Mouse (Mus musculus) heart, embryonic 15.5 days (tissue): ENCODE data around the gene B4galnt2. TPM values are rescaled to one million over a fixed set of nuclear protein-coding genes. Genes with fewer than 3 reads are reported as not detected.
A peak's percentile ranks its signal among the peaks of the same experiment; 100 is the strongest.
"Not testable (repeated sequence)": the region's sequence is repeated elsewhere in the genome, so short reads cannot be mapped to it uniquely, and the experiment has no call there.

Source experiments
- ATAC-seq: fragments of 200-750 bp; cut with Nextera tagmentation; replicated peaks from 2 replicates; pipeline ENCODE4 v1.8.0; 2017; ENCODE audit warnings: low read depth, moderate TSS enrichment; ENCODE audit not compliant: insufficient number of reproducible peaks, insufficient read depth, low FRiP score
- H3K27ac ChIP-seq: fragments of 300-500 bp; sonication (generic); 2 replicates; pipeline ENCODE4 v1.5.1; 2015; ENCODE audit warnings: mild to moderate bottlenecking, inconsistent platforms
- H3K27me3 ChIP-seq: fragments of 300-500 bp; sonication (generic); 2 replicates; pipeline ENCODE4 v1.6.1; 2015; ENCODE audit warnings: inconsistent platforms
- H3K36me3 ChIP-seq: fragments of 300-500 bp; sonication (generic); 2 replicates; pipeline ENCODE4 v1.6.1; 2015; ENCODE audit warnings: mild to moderate bottlenecking, inconsistent platforms
- H3K4me1 ChIP-seq: fragments of 300-500 bp; sonication (generic); replicated peaks from 2 replicates; pipeline ENCODE4 v1.6.1; 2015; ENCODE audit warnings: inconsistent platforms
- H3K4me2 ChIP-seq: fragments of 300-500 bp; sonication (generic); 2 replicates; pipeline ENCODE4 v1.6.1; 2015; ENCODE audit warnings: inconsistent platforms, mild to moderate bottlenecking, moderate library complexity
- H3K4me3 ChIP-seq: fragments of 300-500 bp; sonication (generic); 2 replicates; pipeline ENCODE4 v1.5.1; 2015; ENCODE audit warnings: mild to moderate bottlenecking, inconsistent platforms
- H3K9ac ChIP-seq: fragments of 300-500 bp; sonication (generic); 2 replicates; pipeline ENCODE4 v1.6.1; 2015; ENCODE audit warnings: mild to moderate bottlenecking, inconsistent platforms
- H3K9me3 ChIP-seq: fragments of 300-500 bp; sonication (generic); replicated peaks from 2 replicates; pipeline ENCODE4 v1.6.1; 2016; ENCODE audit warnings: inconsistent platforms
- WGBS: fragments of 180-500 bp; shearing (Covaris S2); methylation state at CpG from one replicate; pipeline ENCODE4 v1.1.7; 2015; ENCODE audit warnings: mixed read lengths; 5-methylcytosine and 5-hydroxymethylcytosine counted together
- polyA plus RNA-seq: library from polyadenylated mRNA; unstranded; fragments of >200 nt; fragmentation: Nextera tagmentation; extraction: Ambion mirVana; gene quantifications from 2 replicates; pipeline ENCODE4 v1.2.1, GENCODE M21; 2015

B4galnt2 gene
- polyA plus RNA-seq, 1 experiment from 2014 or later, result 0.23 TPM

GRCm38 (mm10) chr11:95925976-95926375 is 11.3 kb upstream of the B4galnt2 start:
- ATAC-seq, result no peak
- Histone ChIP-seq H3K4me2 (no peak overlapping the region), H3K27ac (no peak overlapping the region), H3K4me1 (no peaks in the 10 kb centered on the region), H3K9me3 (0 out of 2 replicates have a peak, but pooled peaks cover 3% of the 10 kb centered on the region), H3K9ac (no peak overlapping the region), H3K27me3 (peaks cover 20% of the 10 kb centered on the region), H3K36me3 (no peaks in the 10 kb centered on the region), H3K4me3 (no peak overlapping the region)
- 94% methylated on average over 5 of the region's 5 CpGs for WGBS

GRCm38 (mm10) chr11:95924215-95924614 is 9.5 kb upstream of the B4galnt2 start:
- H3K9me3 ChIP-seq, result 0 out of 2 replicates have a peak, but pooled peaks cover 3% of the 10 kb centered on the region
- WGBS, result 35% methylated on average over 2 of the region's 2 CpGs
- H3K36me3 ChIP-seq, result no peaks in the 10 kb centered on the region
- no peak for ATAC-seq
- H3K27me3 ChIP-seq, result peaks cover 28% of the 10 kb centered on the region
- no peak overlapping the region for H3K4me2 ChIP-seq
- H3K27ac ChIP-seq, result no peak overlapping the region
- no peak overlapping the region for H3K9ac ChIP-seq
- H3K4me3 ChIP-seq, result no peak overlapping the region
- H3K4me1 ChIP-seq, result no peaks in the 10 kb centered on the region

- not testable (repeated sequence) for H3K4me3 ChIP-seq, H3K4me1 ChIP-seq, H3K9ac ChIP-seq, H3K4me2 ChIP-seq, H3K36me3 ChIP-seq, ATAC-seq, H3K9me3 ChIP-seq, H3K27ac ChIP-seq
- H3K27me3 ChIP-seq, result peaks cover 28% of the 10 kb centered on the region
- WGBS, result 3% methylated on average over 4 of the region's 6 CpGs
These were observed 8.8 kb upstream of the B4galnt2 start for GRCm38 (mm10) chr11:95923477-95923876.

GRCm38 (mm10) chr11:95921991-95922621 is 7.4 kb upstream of the B4galnt2 start:
- Histone ChIP-seq H3K36me3 (no peaks in the 10 kb centered on the region), H3K4me3 (no peak overlapping the region), H3K27me3 (peaks cover 38% of the 10 kb centered on the region), H3K9ac (no peak overlapping the region), H3K4me2 (no peak overlapping the region), H3K4me1 (no peaks in the 10 kb centered on the region), H3K9me3 (no peaks in the 10 kb centered on the region), H3K27ac (no peak overlapping the region)
- no peak for ATAC-seq
- 69% methylated on average over 12 of the region's 12 CpGs for WGBS

GRCm38 (mm10) chr11:95916426-95916825 is 1.7 kb upstream of the B4galnt2 start:
- no peak overlapping the region for H3K27ac ChIP-seq
- ATAC-seq, result no peak
- H3K36me3 ChIP-seq, result no peaks in the 10 kb centered on the region
- H3K4me1 ChIP-seq, result peaks cover 14% of the 10 kb centered on the region
- 5% methylated on average over 5 of the region's 5 CpGs for WGBS
- no peak overlapping the region for H3K9ac ChIP-seq
- no peak overlapping the region for H3K4me3 ChIP-seq
- no peak overlapping the region for H3K4me2 ChIP-seq
- no peaks in the 10 kb centered on the region for H3K9me3 ChIP-seq
- H3K27me3 ChIP-seq, result peaks cover 62% of the 10 kb centered on the region

- Histone ChIP-seq H3K9me3 (no peaks in the 10 kb centered on the region), H3K4me3 (peak overlapping the region; percentile 40), H3K36me3 (no peaks in the 10 kb centered on the region), H3K4me2 (peak overlapping the region; percentile 58), H3K9ac (no peak overlapping the region), H3K27me3 (peaks cover 65% of the 10 kb centered on the region), H3K27ac (no peak overlapping the region), H3K4me1 (peaks cover 14% of the 10 kb centered on the region)
- WGBS, result 2% methylated on average over 28 of the region's 28 CpGs
- no peak for ATAC-seq
These were observed 467 bp upstream of the B4galnt2 start for GRCm38 (mm10) chr11:95915006-95915710.

GRCm38 (mm10) chr11:95913959-95914566 is 628 bp downstream of the B4galnt2 start:
- Histone ChIP-seq H3K9ac (peak overlapping the region; percentile 40; the same call in 1 of the 2 replicates), H3K4me1 (peaks cover 14% of the 10 kb centered on the region), H3K9me3 (no peaks in the 10 kb centered on the region), H3K27ac (no peak overlapping the region), H3K4me2 (peak overlapping the region; percentile 58), H3K4me3 (peak overlapping the region; percentile 40), H3K36me3 (no peaks in the 10 kb centered on the region), H3K27me3 (peaks cover 63% of the 10 kb centered on the region)
- no peak for ATAC-seq
- 6% methylated on average over 14 of the region's 14 CpGs for WGBS

GRCm38 (mm10) chr11:95911579-95911978 is 3.1 kb downstream of the B4galnt2 start:
- Histone ChIP-seq H3K4me2 (no peak overlapping the region), H3K4me3 (no peak overlapping the region), H3K36me3 (no peaks in the 10 kb centered on the region), H3K4me1 (peaks cover 14% of the 10 kb centered on the region), H3K9me3 (no peaks in the 10 kb centered on the region), H3K9ac (no peak overlapping the region), H3K27me3 (peaks cover 49% of the 10 kb centered on the region), H3K27ac (no peak overlapping the region)
- ATAC-seq, result no peak
- WGBS, result 22% methylated on average over 7 of the region's 7 CpGs

- no peaks in the 10 kb centered on the region for H3K9me3 ChIP-seq
- no peaks in the 10 kb centered on the region for H3K36me3 ChIP-seq
- H3K4me2 ChIP-seq, result no peak overlapping the region
- WGBS, result 80% methylated on average over 5 of the region's 5 CpGs
- no peak overlapping the region for H3K27ac ChIP-seq
- H3K4me1 ChIP-seq, result no peaks in the 10 kb centered on the region
- H3K9ac ChIP-seq, result no peak overlapping the region
- no peak for ATAC-seq
- peaks cover 20% of the 10 kb centered on the region for H3K27me3 ChIP-seq
- no peak overlapping the region for H3K4me3 ChIP-seq
These were observed 6.7 kb downstream of the B4galnt2 start for GRCm38 (mm10) chr11:95907805-95908524.

GRCm38 (mm10) chr11:95904290-95904689 is 10.4 kb downstream of the B4galnt2 start:
- no peaks in the 10 kb centered on the region for H3K27me3 ChIP-seq
- ATAC-seq, result no peak
- no peak overlapping the region for H3K27ac ChIP-seq
- no peak overlapping the region for H3K4me3 ChIP-seq
- no peak overlapping the region for H3K4me2 ChIP-seq
- no peaks in the 10 kb centered on the region for H3K4me1 ChIP-seq
- no peak overlapping the region for H3K9ac ChIP-seq
- no peaks in the 10 kb centered on the region for H3K9me3 ChIP-seq
- WGBS, result 52% methylated on average over 2 of the region's 2 CpGs
- H3K36me3 ChIP-seq, result no peaks in the 10 kb centered on the region

- H3K4me1 ChIP-seq, result no peaks in the 10 kb centered on the region
- H3K9ac ChIP-seq, result no peak overlapping the region
- H3K27ac ChIP-seq, result no peak overlapping the region
- no peak overlapping the region for H3K4me3 ChIP-seq
- H3K36me3 ChIP-seq, result no peaks in the 10 kb centered on the region
- no peak overlapping the region for H3K4me2 ChIP-seq
- WGBS, result 71% methylated on average over 14 of the region's 14 CpGs
- no peaks in the 10 kb centered on the region for H3K9me3 ChIP-seq
- no peak for ATAC-seq
- no peaks in the 10 kb centered on the region for H3K27me3 ChIP-seq
These were observed 18.1 kb downstream of the B4galnt2 start for GRCm38 (mm10) chr11:95896446-95897179.
